Mouse (Mus musculus): ENCODE results near the gene Kif12. TPM values are rescaled to one million over a fixed set of nuclear protein-coding genes. Genes with fewer than 3 reads are reported as not detected.

Gene Kif12
- not detected in 2 replicates for total RNA-seq (2012; rRNA removed)

GRCm38 (mm10) chr4:63171969-63172685, at the start of gene Kif12:
Gene Kif12, minus strand, starts transcription at chr4:63172131.
- in situ Hi-C loops (cut with MboI; ENCODE audit: low sequenced_read_pairs in 2 of 2, unreplicated experiment in 2 of 2), result no loop called here
- H3K4me3 ChIP-seq (ENCODE audit: insufficient read depth in 1 of 2, low read depth in 1 of 2, low read length in 2 of 2, poor library complexity in 1 of 2, severe bottlenecking in 1 of 2), result peak within 1 kb of the TSS; percentile 40 to 48; a peak in 3 of 4 replicates
- no peak for DNase-seq (ENCODE audit: low read depth, low spot score)
- H3K4me1 ChIP-seq (ENCODE audit: control insufficient read depth in 2 of 2, insufficient read depth in 2 of 2, low read length in 2 of 2, poor library complexity in 1 of 2), result no peaks in the 10 kb centered on the region
- no peak within 1 kb of the TSS for H3K27ac ChIP-seq (ENCODE audit: insufficient read depth, low read depth, low read length, poor library complexity, severe bottlenecking)
- H3K9ac ChIP-seq (ENCODE audit: insufficient read depth, low read depth, low read length, poor library complexity, severe bottlenecking), result peak within 1 kb of the TSS; percentile 4; the same call in 1 of the 2 replicates
- TF ChIP-seq CHD2 (IDR thresholded peaks at IDR 0.05; ENCODE audit: low read depth, low read length) (no peak), ZNF384 (IDR thresholded peaks at IDR 0.05; ENCODE audit: low read depth, low read length) (no peak), ZC3H11A (IDR thresholded peaks at IDR 0.05; ENCODE audit: borderline replicate concordance, low read depth, low read length) (no peak), HCFC1 (IDR thresholded peaks at IDR 0.05; ENCODE audit: borderline replicate concordance, insufficient read depth, low read length) (no peak), MAFK (IDR thresholded peaks at IDR 0.05; ENCODE audit: insufficient read depth, low read depth, low read length) (no peak)
- no peaks in the 10 kb centered on the region for H3K36me3 ChIP-seq (ENCODE audit: control insufficient read depth, insufficient read depth, low read length, poor library complexity, severe bottlenecking)
- H3K9me3 ChIP-seq (ENCODE audit: control insufficient read depth, insufficient read depth, low read depth, low read length), result no peaks in the 10 kb centered on the region

- Histone ChIP-seq H3K36me3 (ENCODE audit: control insufficient read depth, insufficient read depth, low read length, poor library complexity, severe bottlenecking) (no peaks in the 10 kb centered on the region), H3K4me3 (ENCODE audit: insufficient read depth in 1 of 2, low read depth in 1 of 2, low read length in 2 of 2, poor library complexity in 1 of 2, severe bottlenecking in 1 of 2) (no peak overlapping the region), H3K9ac (ENCODE audit: insufficient read depth, low read depth, low read length, poor library complexity, severe bottlenecking) (no peak overlapping the region), H3K4me1 (ENCODE audit: control insufficient read depth in 2 of 2, insufficient read depth in 2 of 2, low read length in 2 of 2, poor library complexity in 1 of 2) (no peaks in the 10 kb centered on the region), H3K9me3 (ENCODE audit: control insufficient read depth, insufficient read depth, low read depth, low read length) (no peaks in the 10 kb centered on the region), H3K27ac (ENCODE audit: insufficient read depth, low read depth, low read length, poor library complexity, severe bottlenecking) (no peak overlapping the region)
- no peak for DNase-seq (ENCODE audit: low read depth, low spot score)
- TF ChIP-seq HCFC1 (IDR thresholded peaks at IDR 0.05; ENCODE audit: borderline replicate concordance, insufficient read depth, low read length) (no peak), MAFK (IDR thresholded peaks at IDR 0.05; ENCODE audit: insufficient read depth, low read depth, low read length) (no peak), ZC3H11A (IDR thresholded peaks at IDR 0.05; ENCODE audit: borderline replicate concordance, low read depth, low read length) (no peak), ZNF384 (IDR thresholded peaks at IDR 0.05; ENCODE audit: low read depth, low read length) (no peak), CHD2 (IDR thresholded peaks at IDR 0.05; ENCODE audit: low read depth, low read length) (no peak)
- in situ Hi-C loops (cut with MboI; ENCODE audit: low sequenced_read_pairs in 2 of 2, unreplicated experiment in 2 of 2), result no loop called here
Observed at GRCm38 (mm10) chr4:63221096-63221958, 49.4 kb upstream of the Kif12 start.

GRCm38 (mm10) chr4:63219635-63220034, 47.7 kb upstream of the Kif12 start:
- TF ChIP-seq CHD2 (IDR thresholded peaks at IDR 0.05; ENCODE audit: low read depth, low read length) (no peak), HCFC1 (IDR thresholded peaks at IDR 0.05; ENCODE audit: borderline replicate concordance, insufficient read depth, low read length) (no peak), MAFK (IDR thresholded peaks at IDR 0.05; ENCODE audit: insufficient read depth, low read depth, low read length) (no peak), ZC3H11A (IDR thresholded peaks at IDR 0.05; ENCODE audit: borderline replicate concordance, low read depth, low read length) (no peak), ZNF384 (IDR thresholded peaks at IDR 0.05; ENCODE audit: low read depth, low read length) (no peak)
- no peaks in the 10 kb centered on the region for H3K4me1 ChIP-seq (ENCODE audit: control insufficient read depth in 2 of 2, insufficient read depth in 2 of 2, low read length in 2 of 2, poor library complexity in 1 of 2)
- no peak overlapping the region for H3K4me3 ChIP-seq (ENCODE audit: insufficient read depth in 1 of 2, low read depth in 1 of 2, low read length in 2 of 2, poor library complexity in 1 of 2, severe bottlenecking in 1 of 2)
- in situ Hi-C loops (cut with MboI; ENCODE audit: low sequenced_read_pairs in 2 of 2, unreplicated experiment in 2 of 2), result no loop called here
- H3K36me3 ChIP-seq (ENCODE audit: control insufficient read depth, insufficient read depth, low read length, poor library complexity, severe bottlenecking), result no peaks in the 10 kb centered on the region
- no peaks in the 10 kb centered on the region for H3K9me3 ChIP-seq (ENCODE audit: control insufficient read depth, insufficient read depth, low read depth, low read length)
- no peak overlapping the region for H3K27ac ChIP-seq (ENCODE audit: insufficient read depth, low read depth, low read length, poor library complexity, severe bottlenecking)
- H3K9ac ChIP-seq (ENCODE audit: insufficient read depth, low read depth, low read length, poor library complexity, severe bottlenecking), result no peak overlapping the region
- DNase-seq (ENCODE audit: low read depth, low spot score), result no peak

- no peak for DNase-seq (ENCODE audit: low read depth, low spot score)
- Histone ChIP-seq H3K9ac (ENCODE audit: insufficient read depth, low read depth, low read length, poor library complexity, severe bottlenecking) (no peak overlapping the region), H3K4me3 (ENCODE audit: insufficient read depth in 1 of 2, low read depth in 1 of 2, low read length in 2 of 2, poor library complexity in 1 of 2, severe bottlenecking in 1 of 2) (no peak overlapping the region), H3K27ac (ENCODE audit: insufficient read depth, low read depth, low read length, poor library complexity, severe bottlenecking) (no peak overlapping the region), H3K4me1 (ENCODE audit: control insufficient read depth in 2 of 2, insufficient read depth in 2 of 2, low read length in 2 of 2, poor library complexity in 1 of 2) (no peaks in the 10 kb centered on the region), H3K36me3 (ENCODE audit: control insufficient read depth, insufficient read depth, low read length, poor library complexity, severe bottlenecking) (no peaks in the 10 kb centered on the region), H3K9me3 (ENCODE audit: control insufficient read depth, insufficient read depth, low read depth, low read length) (no peaks in the 10 kb centered on the region)
- TF ChIP-seq HCFC1 (IDR thresholded peaks at IDR 0.05; ENCODE audit: borderline replicate concordance, insufficient read depth, low read length) (no peak), CHD2 (IDR thresholded peaks at IDR 0.05; ENCODE audit: low read depth, low read length) (no peak), ZC3H11A (IDR thresholded peaks at IDR 0.05; ENCODE audit: borderline replicate concordance, low read depth, low read length) (no peak), MAFK (IDR thresholded peaks at IDR 0.05; ENCODE audit: insufficient read depth, low read depth, low read length) (no peak), ZNF384 (IDR thresholded peaks at IDR 0.05; ENCODE audit: low read depth, low read length) (no peak)
- in situ Hi-C loops (cut with MboI; ENCODE audit: low sequenced_read_pairs in 2 of 2, unreplicated experiment in 2 of 2), result no loop called here
Observed at GRCm38 (mm10) chr4:63219059-63219458, 47.1 kb upstream of the Kif12 start.
